Mouse (Mus musculus) Patski (cell line): ENCODE measurements around the gene Ssh2. TPM values are rescaled to one million over a fixed set of nuclear protein-coding genes. Genes with fewer than 3 reads are reported as not detected.

Experiments used
- ATAC-seq: fragments of 100-300 bp; one replicate; pipeline ENCODE4 v1.8.0; 2021
- CTCF ChIA-PET: fragments of 350-600 bp; sonication (Branson Sonifier 250); formaldehyde crosslinking; loops from one replicate; lab custom pipeline; 2022; ENCODE audit warnings: inconsistent platforms; lab: Charles Lee
- POLR2A ChIA-PET: fragments of 350-600 bp; sonication (Branson Sonifier 250); formaldehyde crosslinking; loops from one replicate; lab custom pipeline; 2022; ENCODE audit warnings: antibody characterized with exemption, inconsistent platforms; lab: Charles Lee
- DNase-seq: peaks from one replicate; pipeline ENCODE4 v3.0.0-alpha.2; 2011; ENCODE audit warnings: low read depth, low spot score
- H3K27me3 ChIP-seq: fragments of 371-371 bp; one replicate; pipeline ENCODE4 v1.5.1; 2021
- CTCF ChIP-seq: fragments of 100-300 bp; IDR thresholded peaks from one replicate; pipeline ENCODE4 v1.5.1; 2021
- in situ Hi-C: fragments of 300-500 bp; cut with MboI; formaldehyde crosslinking; loops from 3 replicates; pipeline ENCODE4 v1.11.1; 2018; ENCODE audit warnings: low pct_unique_long_range_greater_than_20kb, mixed read lengths
- polyA plus RNA-seq: library from polyadenylated mRNA; unstranded; gene quantifications from one replicate; pipeline ENCODE4 v1.2.3, GENCODE M21; 2021

Ssh2 gene
- polyA plus RNA-seq, 1 experiment from 2014 or later = 6.5 TPM

- H3K27me3 ChIP-seq = no peaks in the 10 kb centered on the region
- in situ Hi-C loops = no loop called here
- POLR2A ChIA-PET = interaction anchor here (1.2 kb wide), 1 partner anchor 38 kb away, joined by 3 read pairs; no protein-coding TSS in a partner anchor
These were observed 179.5 kb downstream of the Ssh2 start for GRCm38 (mm10) chr11:77395539-77395938.

GRCm38 (mm10) chr11:77402508-77402907 lies 186.4 kb downstream of the Ssh2 start:
- no peak for DNase-seq
- no peak for TF ChIP-seq CTCF
- ChIA-PET POLR2A (no interaction called here), CTCF (no interaction called here)
- H3K27me3 ChIP-seq = no peaks in the 10 kb centered on the region
- ATAC-seq = no peak
- in situ Hi-C loops = no loop called here

More at GRCm38 (mm10) chr11:77395539-77395938, 179.5 kb downstream of the Ssh2 start:
- CTCF ChIA-PET = interaction anchor here (1.2 kb wide), 1 partner anchor 21 kb away, joined by 4 read pairs; no protein-coding TSS in a partner anchor
- ATAC-seq (no peak), DNase-seq (no peak)
- TF ChIP-seq CTCF = no peak

GRCm38 (mm10) chr11:77406329-77406728 lies 190.2 kb downstream of the Ssh2 start:
- no peak for ATAC-seq
- POLR2A ChIA-PET = no interaction called here
- H3K27me3 ChIP-seq = no peaks in the 10 kb centered on the region
- in situ Hi-C loops = no loop called here
- CTCF ChIA-PET = no interaction called here
- DNase-seq = no peak
- TF ChIP-seq CTCF = no peak

- ATAC-seq = no peak
- no peak for DNase-seq
- H3K27me3 ChIP-seq = no peaks in the 10 kb centered on the region
- ChIA-PET CTCF (no interaction called here), POLR2A (no interaction called here)
- in situ Hi-C loops = no loop called here
- no peak for TF ChIP-seq CTCF
These were observed 193.8 kb downstream of the Ssh2 start for GRCm38 (mm10) chr11:77409879-77410278.

GRCm38 (mm10) chr11:77411284-77411683 lies 195.2 kb downstream of the Ssh2 start:
- no peak for ATAC-seq
- no peak for DNase-seq
- TF ChIP-seq CTCF = no peak

GRCm38 (mm10) chr11:77414141-77414839 lies 198.2 kb downstream of the Ssh2 start:
- ChIA-PET CTCF (no interaction called here), POLR2A (no interaction called here)
- TF ChIP-seq CTCF = no peak
- DNase-seq (no peak), ATAC-seq (no peak)
- in situ Hi-C loops = no loop called here
- H3K27me3 ChIP-seq = no peaks in the 10 kb centered on the region

More at GRCm38 (mm10) chr11:77411284-77411683, 195.2 kb downstream of the Ssh2 start:
- no peaks in the 10 kb centered on the region for H3K27me3 ChIP-seq
- in situ Hi-C loops = no loop called here
- POLR2A ChIA-PET = no interaction called here
- CTCF ChIA-PET = no interaction called here

GRCm38 (mm10) chr11:77416212-77417000 lies 200.3 kb downstream of the Ssh2 start:
- TF ChIP-seq CTCF = no peak
- ChIA-PET CTCF (interaction anchor here (1.1 kb wide), 1 partner anchor 20 kb away, joined by 4 read pairs; no protein-coding TSS in a partner anchor), POLR2A (no interaction called here)
- in situ Hi-C loops = no loop called here
- DNase-seq = no peak
- no peak for ATAC-seq
- no peaks in the 10 kb centered on the region for H3K27me3 ChIP-seq

- POLR2A ChIA-PET = no interaction called here
- no peaks in the 10 kb centered on the region for H3K27me3 ChIP-seq
- no peak for TF ChIP-seq CTCF
- in situ Hi-C loops = no loop called here
- CTCF ChIA-PET = no interaction called here
- ATAC-seq (no peak), DNase-seq (no peak)
These were observed 201.9 kb downstream of the Ssh2 start for GRCm38 (mm10) chr11:77418021-77418420.

- in situ Hi-C loops = no loop called here
- no peak for DNase-seq
- CTCF ChIA-PET = no interaction called here
- POLR2A ChIA-PET = no interaction called here
- no peak for ATAC-seq
- no peak for TF ChIP-seq CTCF
- H3K27me3 ChIP-seq = no peaks in the 10 kb centered on the region
These were observed 207.2 kb downstream of the Ssh2 start for GRCm38 (mm10) chr11:77423175-77423859.

- no peak for TF ChIP-seq CTCF
- no peak for ATAC-seq
- ChIA-PET CTCF (interaction anchor here (0.7 kb wide), 1 partner anchor 18 kb away, joined by 3 read pairs; no protein-coding TSS in a partner anchor), POLR2A (no interaction called here)
- in situ Hi-C loops = no loop called here
- H3K27me3 ChIP-seq = no peaks in the 10 kb centered on the region
- DNase-seq = no peak
These were observed 212.4 kb downstream of the Ssh2 start for GRCm38 (mm10) chr11:77428446-77428845.
